Mouse (Mus musculus): ENCODE results near the gene Fbxo24. TPM values are rescaled to one million over a fixed set of nuclear protein-coding genes. Genes with fewer than 3 reads are reported as not detected.

The Fbxo24 gene
- polyA plus RNA-seq, 1 experiment from 2014 or later, result 0.23 TPM

DNA sequence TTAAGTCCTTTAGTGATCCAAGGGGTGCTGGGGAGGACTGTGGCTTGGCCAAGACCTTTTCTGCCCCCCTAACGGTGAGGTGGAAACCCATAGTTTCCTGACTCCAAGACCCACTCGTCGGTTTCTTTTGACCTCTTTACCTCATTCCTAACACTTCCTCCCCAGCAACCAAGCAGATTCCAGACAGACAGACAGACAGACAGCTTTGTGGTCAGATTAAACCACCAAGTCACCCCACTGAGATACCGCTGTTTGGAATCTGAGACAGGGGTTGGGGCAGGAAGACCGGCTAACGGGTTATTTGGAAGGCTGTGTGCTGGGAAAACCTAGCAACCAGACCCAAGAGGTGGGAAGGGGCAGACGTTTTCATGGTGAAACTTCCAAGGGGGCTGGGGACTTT is 58.6 kb downstream of the Fbxo24 start:
- 55% methylated on average over 7 of the region's 7 CpGs for WGBS
- no peak for ATAC-seq (ENCODE audit: low FRiP score, low read depth)
- Histone ChIP-seq H3K36me3 (no peaks in the 10 kb centered on the region), H3K4me3 (no peak overlapping the region), H3K27ac (no peak overlapping the region), H3K4me1 (no peaks in the 10 kb centered on the region), H3K9me3 (no peaks in the 10 kb centered on the region), H3K9ac (no peak overlapping the region), H3K4me2 (replicated peaks) (0 out of 2 replicates have a peak overlapping the region, but pooled peaks have one; percentile 11), H3K27me3 (peaks cover 21% of the 10 kb centered on the region)

GRCm38 (mm10) chr5:137569665-137570064 is 59.1 kb downstream of the Fbxo24 start, which contains the start of gene Tfr2:
TSS of gene Tfr2 (plus strand) at chr5:137569840.
- ATAC-seq (ENCODE audit: low FRiP score, low read depth), result peak; percentile 11; the same call in 1 of the 2 replicates
- WGBS, result 31% methylated on average over 9 of the region's 9 CpGs
- Histone ChIP-seq H3K36me3 (no peaks in the 10 kb centered on the region), H3K4me2 (replicated peaks) (0 out of 2 replicates have a peak within 1 kb of the TSS, but pooled peaks have one; percentile 11), H3K9ac (no peak within 1 kb of the TSS), H3K27me3 (peaks cover 16% of the 10 kb centered on the region), H3K4me1 (no peaks in the 10 kb centered on the region), H3K4me3 (no peak within 1 kb of the TSS), H3K27ac (no peak within 1 kb of the TSS), H3K9me3 (no peaks in the 10 kb centered on the region)

GRCm38 (mm10) chr5:137569031-137569430 is 59.8 kb downstream of the Fbxo24 start:
- Histone ChIP-seq H3K27me3 (peaks cover 10% of the 10 kb centered on the region), H3K4me3 (no peak overlapping the region), H3K27ac (no peak overlapping the region), H3K4me1 (no peaks in the 10 kb centered on the region), H3K9ac (no peak overlapping the region), H3K9me3 (no peaks in the 10 kb centered on the region), H3K36me3 (no peaks in the 10 kb centered on the region), H3K4me2 (replicated peaks) (no peak overlapping the region)
- no peak for ATAC-seq (ENCODE audit: low FRiP score, low read depth)
- 65% methylated on average over 12 of the region's 12 CpGs for WGBS

GRCm38 (mm10) chr5:137568223-137568798 is 60.5 kb downstream of the Fbxo24 start:
- 85% methylated on average over 8 of the region's 8 CpGs for WGBS
- no peak for ATAC-seq (ENCODE audit: low FRiP score, low read depth)
- H3K4me1 ChIP-seq, result no peaks in the 10 kb centered on the region

GRCm38 (mm10) chr5:137566416-137566815 is 62.4 kb downstream of the Fbxo24 start:
- Histone ChIP-seq H3K4me1 (no peaks in the 10 kb centered on the region), H3K9ac (no peak overlapping the region), H3K4me2 (replicated peaks) (no peak overlapping the region), H3K27ac (no peak overlapping the region), H3K9me3 (no peaks in the 10 kb centered on the region), H3K36me3 (no peaks in the 10 kb centered on the region), H3K4me3 (no peak overlapping the region), H3K27me3 (no peaks in the 10 kb centered on the region)
- no peak for ATAC-seq (ENCODE audit: low FRiP score, low read depth)
- 89% methylated on average over 5 of the region's 5 CpGs for WGBS

More at GRCm38 (mm10) chr5:137568223-137568798, 60.5 kb downstream of the Fbxo24 start:
- no peak overlapping the region for H3K27ac ChIP-seq
- H3K4me2 ChIP-seq (replicated peaks), result no peak overlapping the region
- no peak overlapping the region for H3K4me3 ChIP-seq
- H3K9me3 ChIP-seq, result no peaks in the 10 kb centered on the region
- H3K9ac ChIP-seq, result no peak overlapping the region
- peaks cover 3% of the 10 kb centered on the region; the same call in 1 of the 2 replicates for H3K27me3 ChIP-seq
- no peaks in the 10 kb centered on the region for H3K36me3 ChIP-seq

DNA sequence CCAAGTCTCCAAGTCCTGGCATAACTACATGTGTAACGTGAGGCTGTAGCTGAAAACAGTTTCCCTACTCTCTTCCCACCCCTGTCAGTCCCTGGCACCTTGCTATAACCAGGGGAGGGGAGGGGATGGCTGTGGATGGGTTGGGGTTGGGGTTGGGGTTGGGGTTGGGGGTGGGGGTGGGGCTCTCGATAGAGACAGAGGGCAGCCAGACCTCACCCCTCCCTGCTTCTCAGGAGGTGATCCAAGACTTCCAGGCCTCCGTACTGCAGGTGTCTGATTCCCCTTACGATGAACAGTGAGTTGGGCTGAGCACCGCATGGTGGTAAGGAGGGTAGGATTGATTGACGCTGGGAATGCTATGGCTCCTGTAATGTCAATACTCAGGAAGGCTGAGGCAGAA is 63.1 kb downstream of the Fbxo24 start:
- no peak overlapping the region for H3K9ac ChIP-seq
- H3K4me3 ChIP-seq, result no peak overlapping the region
- no peaks in the 10 kb centered on the region for H3K36me3 ChIP-seq
- no peak overlapping the region for H3K4me2 ChIP-seq (replicated peaks)
- H3K4me1 ChIP-seq, result no peaks in the 10 kb centered on the region
- no peaks in the 10 kb centered on the region for H3K27me3 ChIP-seq
- WGBS, result 65% methylated on average over 6 of the region's 6 CpGs
- no peak for ATAC-seq (ENCODE audit: low FRiP score, low read depth)
- H3K9me3 ChIP-seq, result no peaks in the 10 kb centered on the region
- no peak overlapping the region for H3K27ac ChIP-seq

DNA sequence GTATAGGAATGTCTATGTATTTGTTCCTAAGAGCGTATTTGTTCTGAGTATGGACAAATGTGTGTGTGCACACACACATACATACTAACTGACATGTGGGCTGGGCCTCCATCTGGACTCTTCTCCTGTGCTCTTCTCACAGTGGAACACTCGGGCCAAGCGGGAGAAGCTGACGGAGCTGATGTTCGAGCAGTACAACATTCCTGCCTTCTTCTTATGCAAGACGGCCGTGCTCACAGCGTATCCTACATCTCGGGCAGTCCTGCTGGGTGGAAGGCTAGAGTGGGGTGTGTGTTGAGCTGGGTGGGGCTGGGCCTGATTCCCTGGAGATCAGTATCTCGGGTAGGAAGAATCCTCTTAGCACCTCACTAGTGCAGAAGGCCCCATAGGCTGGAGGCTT is 65.8 kb downstream of the Fbxo24 start:
- H3K9me3 ChIP-seq, result no peaks in the 10 kb centered on the region
- H3K27ac ChIP-seq, result no peak overlapping the region
- no peak overlapping the region for H3K9ac ChIP-seq
- WGBS, result 72% methylated on average over 10 of the region's 10 CpGs
- no peak overlapping the region for H3K4me2 ChIP-seq (replicated peaks)
- H3K36me3 ChIP-seq, result no peaks in the 10 kb centered on the region
- H3K27me3 ChIP-seq, result no peaks in the 10 kb centered on the region
- H3K4me3 ChIP-seq, result no peak overlapping the region
- no peak for ATAC-seq (ENCODE audit: low FRiP score, low read depth)
- no peaks in the 10 kb centered on the region for H3K4me1 ChIP-seq

Other genes with a start within 250 kb of the Fbxo24 start
- 0.05 and 0.29 TPM in 2 replicates for gene Zan, start 151.9 kb downstream of the Fbxo24 start, polyA plus RNA-seq (2015; fragmentation: Nextera tagmentation; extraction: Ambion mirVana)
- 48.4 and 54.0 TPM in 2 replicates for gene Pop7, start 126.5 kb downstream of the Fbxo24 start, polyA plus RNA-seq (2015; fragmentation: Nextera tagmentation; extraction: Ambion mirVana)
- gene Gigyf1, start 110.5 kb downstream of the Fbxo24 start, polyA plus RNA-seq (2015; fragmentation: Nextera tagmentation; extraction: Ambion mirVana), result 16.1 and 16.7 TPM in 2 replicates
- gene Epo, start 95.8 kb downstream of the Fbxo24 start, polyA plus RNA-seq (2015; fragmentation: Nextera tagmentation; extraction: Ambion mirVana), result 0.78 and 0.86 TPM in 2 replicates
- 343 and 352 TPM in 2 replicates for gene Gnb2, start 95.5 kb downstream of the Fbxo24 start, polyA plus RNA-seq (2015; fragmentation: Nextera tagmentation; extraction: Ambion mirVana)
- 0.45 and 0.93 TPM in 2 replicates for gene Actl6b, start 75.5 kb downstream of the Fbxo24 start, polyA plus RNA-seq (2015; fragmentation: Nextera tagmentation; extraction: Ambion mirVana)
- 0.32 and 0.38 TPM in 2 replicates for gene Tfr2, start 59.2 kb downstream of the Fbxo24 start, polyA plus RNA-seq (2015; fragmentation: Nextera tagmentation; extraction: Ambion mirVana)
- 27.9 and 28.7 TPM in 2 replicates for gene Mospd3, start 27.9 kb downstream of the Fbxo24 start, polyA plus RNA-seq (2015; fragmentation: Nextera tagmentation; extraction: Ambion mirVana)
- gene Pcolce, start 15.2 kb downstream of the Fbxo24 start, polyA plus RNA-seq (2015; fragmentation: Nextera tagmentation; extraction: Ambion mirVana), result 152 and 157 TPM in 2 replicates
- 34.0 and 34.3 TPM in 2 replicates for gene Lrch4, start 119 bp upstream of the Fbxo24 start, polyA plus RNA-seq (2015; fragmentation: Nextera tagmentation; extraction: Ambion mirVana)
- gene Gm20605, start 173 bp upstream of the Fbxo24 start, polyA plus RNA-seq (2015; fragmentation: Nextera tagmentation; extraction: Ambion mirVana), result 6.1 and 9.6 TPM in 2 replicates
- gene Sap25, start 12.3 kb upstream of the Fbxo24 start, polyA plus RNA-seq (2015; fragmentation: Nextera tagmentation; extraction: Ambion mirVana), result 7.3 and 8.9 TPM in 2 replicates
- 0.18 and 0.26 TPM in 2 replicates for gene Irs3, start 16.7 kb upstream of the Fbxo24 start, polyA plus RNA-seq (2015; fragmentation: Nextera tagmentation; extraction: Ambion mirVana)
- 19.4 and 19.7 TPM in 2 replicates for gene Agfg2, start 55.7 kb upstream of the Fbxo24 start, polyA plus RNA-seq (2015; fragmentation: Nextera tagmentation; extraction: Ambion mirVana)
- gene Nyap1, start 112.6 kb upstream of the Fbxo24 start, polyA plus RNA-seq (2015; fragmentation: Nextera tagmentation; extraction: Ambion mirVana), result 2.9 and 4.0 TPM in 2 replicates
- gene Tsc22d4, start 116.7 kb upstream of the Fbxo24 start, polyA plus RNA-seq (2015; fragmentation: Nextera tagmentation; extraction: Ambion mirVana), result 128 and 134 TPM in 2 replicates
- gene Ppp1r35, start 149.8 kb upstream of the Fbxo24 start, polyA plus RNA-seq (2015; fragmentation: Nextera tagmentation; extraction: Ambion mirVana), result 26.5 and 27.2 TPM in 2 replicates
- 11.7 and 11.8 TPM in 2 replicates for gene Mepce, start 158.7 kb upstream of the Fbxo24 start, polyA plus RNA-seq (2015; fragmentation: Nextera tagmentation; extraction: Ambion mirVana)
- gene Zcwpw1, start 158.8 kb upstream of the Fbxo24 start, polyA plus RNA-seq (2015; fragmentation: Nextera tagmentation; extraction: Ambion mirVana), result 35.3 and 36.0 TPM in 2 replicates
- gene Pilra, start 207.3 kb upstream of the Fbxo24 start, polyA plus RNA-seq (2015; fragmentation: Nextera tagmentation; extraction: Ambion mirVana), result 0.20 and 0.40 TPM in 2 replicates
- 0.41 TPM in 1 of 2 replicates, not detected in the other for gene Pilrb1, start 229.1 kb upstream of the Fbxo24 start, polyA plus RNA-seq (2015; fragmentation: Nextera tagmentation; extraction: Ambion mirVana)
- gene Pilrb2, start 242.8 kb upstream of the Fbxo24 start, polyA plus RNA-seq (2015; fragmentation: Nextera tagmentation; extraction: Ambion mirVana), result 0.19 TPM in 1 of 2 replicates, not detected in the other

Measured in limb, embryonic 13.5 days (tissue).